18 mouse cellular contexts compared by ENCODE assay signal in the genomic region with DNA sequence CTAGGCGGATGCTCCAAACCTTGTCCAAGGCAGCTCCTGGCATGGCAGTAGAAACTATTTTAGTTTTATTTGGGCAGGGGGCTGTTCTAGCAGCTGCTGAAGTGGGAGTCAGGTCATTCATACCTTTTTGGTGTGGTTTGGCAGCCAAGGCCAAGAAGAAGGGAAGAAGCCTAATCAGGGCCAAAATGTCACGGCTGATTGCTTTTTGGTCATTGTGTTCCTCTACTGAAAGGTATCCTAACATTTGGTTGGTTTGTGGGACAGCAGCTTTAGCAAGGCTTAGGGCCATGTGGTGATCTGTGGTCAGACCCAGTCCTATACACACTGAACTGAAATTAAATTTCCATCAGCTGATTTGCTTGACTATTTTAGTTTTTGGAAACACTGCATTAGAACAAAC. TPM values are rescaled to one million over a fixed set of nuclear protein-coding genes. Genes with fewer than 3 reads are reported as not detected.
A peak's percentile ranks its signal among the peaks of the same experiment; 100 is the strongest.
DNase-seq lines count a peak whose midpoint lies in the region; ATAC-seq and TF ChIP-seq lines count a peak whose summit lies in the region.
"Had no signal": no experiment of that assay in that cellular context is flagged by ENCODE, and none has a peak within 500 bp of the region (broad histone marks: within the 10 kb centered on the region; RNA-seq: fewer than 3 reads in every experiment).

No protein-coding gene starts in this region.

- no peak for TF ChIP-seq CTCF in forebrain, postnatal 0 days (IDR thresholded peaks at IDR 0.05; ENCODE audit: low read depth)

- ATAC-seq in forebrain, postnatal 0 days: no peak
- no peak for ATAC-seq in forebrain, embryonic 14.5 days
- no peak for ATAC-seq in kidney, embryonic 14.5 days (ENCODE audit: low FRiP score, low TSS enrichment)
- ATAC-seq: forebrain, embryonic 15.5 days had no signal

- WGBS in forebrain, postnatal 0 days: 84% methylated on average over 2 of the region's 2 CpGs
- WGBS in forebrain, embryonic 14.5 days: 92% methylated on average over 2 of the region's 2 CpGs
- 84% methylated on average over 2 of the region's 2 CpGs for WGBS in kidney, embryonic 14.5 days

- no peaks in the 10 kb centered on the region for H3K27me3 ChIP-seq in forebrain, postnatal 0 days (ENCODE audit: insufficient read depth, low read length)
- no peaks in the 10 kb centered on the region for H3K27me3 ChIP-seq in forebrain, embryonic 14.5 days (replicated peaks; ENCODE audit: control insufficient read depth, insufficient read depth, low read length)
- H3K27me3 ChIP-seq in kidney, embryonic 14.5 days (ENCODE audit: control insufficient read depth, insufficient read depth, low read length): no peaks in the 10 kb centered on the region
- H3K27me3 ChIP-seq: embryonic facial prominence, embryonic 13.5 days; embryonic facial prominence, embryonic 15.5 days; forebrain, embryonic 12.5 days; forebrain, embryonic 15.5 days had no signal

- H3K36me3 ChIP-seq in forebrain, postnatal 0 days (ENCODE audit: insufficient read depth): no peaks in the 10 kb centered on the region
- no peaks in the 10 kb centered on the region for H3K36me3 ChIP-seq in forebrain, embryonic 14.5 days (ENCODE audit: control insufficient read depth, insufficient read depth, low read length)
- no peaks in the 10 kb centered on the region for H3K36me3 ChIP-seq in kidney, embryonic 14.5 days (ENCODE audit: control insufficient read depth, insufficient read depth, low read length)
- H3K36me3 ChIP-seq: embryonic facial prominence, embryonic 13.5 days; embryonic facial prominence, embryonic 15.5 days; forebrain, embryonic 10.5 days; forebrain, embryonic 12.5 days; forebrain, embryonic 15.5 days had no signal

- H3K4me3 ChIP-seq in forebrain, postnatal 0 days (ENCODE audit: low read depth, low read length): no peak overlapping the region
- no peak overlapping the region for H3K4me3 ChIP-seq in forebrain, embryonic 14.5 days (ENCODE audit: low read depth, low read length)
- no peak overlapping the region for H3K4me3 ChIP-seq in kidney, embryonic 14.5 days (ENCODE audit: low read length)
- H3K4me3 ChIP-seq: embryonic facial prominence, embryonic 13.5 days; embryonic facial prominence, embryonic 15.5 days; erythroblast, embryonic 14.5 days; forebrain, embryonic 10.5 days; forebrain, embryonic 12.5 days; forebrain, embryonic 15.5 days had no signal

- no peak overlapping the region for H3K27ac ChIP-seq in forebrain, postnatal 0 days (ENCODE audit: low read depth, low read length)
- no peak overlapping the region for H3K27ac ChIP-seq in forebrain, embryonic 14.5 days (ENCODE audit: low read depth, low read length)
- H3K27ac ChIP-seq in kidney, embryonic 14.5 days (ENCODE audit: low read depth, low read length): no peak overlapping the region
- H3K27ac ChIP-seq: embryonic facial prominence, embryonic 13.5 days; embryonic facial prominence, embryonic 15.5 days; forebrain, embryonic 10.5 days; forebrain, embryonic 12.5 days; forebrain, embryonic 15.5 days had no signal

- H3K4me2 ChIP-seq in forebrain, postnatal 0 days (ENCODE audit: low read depth): peak overlapping the region; percentile 69
- H3K4me2 ChIP-seq in forebrain, embryonic 14.5 days (ENCODE audit: low read length): no peak overlapping the region
- H3K4me2 ChIP-seq in kidney, embryonic 14.5 days (replicated peaks; ENCODE audit: low read depth, low read length): no peak overlapping the region
- H3K4me2 ChIP-seq: embryonic facial prominence, embryonic 13.5 days; embryonic facial prominence, embryonic 15.5 days; forebrain, embryonic 12.5 days; forebrain, embryonic 15.5 days had no signal

- no peaks in the 10 kb centered on the region for H3K9me3 ChIP-seq in forebrain, postnatal 0 days (ENCODE audit: low read length)
- H3K9me3 ChIP-seq in forebrain, embryonic 14.5 days (replicated peaks; ENCODE audit: control insufficient read depth, low read length): no peaks in the 10 kb centered on the region
- H3K9me3 ChIP-seq in kidney, embryonic 14.5 days (ENCODE audit: control insufficient read depth, low read length): no peaks in the 10 kb centered on the region
- H3K9me3 ChIP-seq: embryonic facial prominence, embryonic 13.5 days; embryonic facial prominence, embryonic 15.5 days; forebrain, embryonic 10.5 days; forebrain, embryonic 12.5 days; forebrain, embryonic 15.5 days had no signal

- no peaks in the 10 kb centered on the region for H3K4me1 ChIP-seq in forebrain, postnatal 0 days (ENCODE audit: insufficient read depth)
- H3K4me1 ChIP-seq in forebrain, embryonic 14.5 days (ENCODE audit: control insufficient read depth, insufficient read depth, low read length): no peaks in the 10 kb centered on the region
- 0 out of 2 replicates have a peak, but pooled peaks cover 10% of the 10 kb centered on the region for H3K4me1 ChIP-seq in kidney, embryonic 14.5 days (ENCODE audit: control insufficient read depth, insufficient read depth, low read length)

- H3K9ac ChIP-seq in forebrain, postnatal 0 days: no peak overlapping the region
- H3K9ac ChIP-seq in forebrain, embryonic 14.5 days (ENCODE audit: low read length): no peak overlapping the region
- H3K9ac ChIP-seq in kidney, embryonic 14.5 days (ENCODE audit: low read depth, low read length): no peak overlapping the region
- H3K9ac ChIP-seq: embryonic facial prominence, embryonic 13.5 days; embryonic facial prominence, embryonic 15.5 days; forebrain, embryonic 12.5 days; forebrain, embryonic 15.5 days had no signal

- DNase-seq in forebrain, postnatal 0 days: no peak
- no peak for DNase-seq in forebrain, embryonic 14.5 days (ENCODE audit: low spot score)
- DNase-seq in kidney, adult 9 months: peak; percentile 46
- DNase-seq: adrenal gland, adult 2 months; adrenal gland, postnatal 10 days; adrenal gland, postnatal 25 days; cerebellum, adult 11 months; cerebellum, adult 18-20 months; cerebellum, adult 9-10 months; cerebellum, postnatal 36 days; embryo, embryonic 11 days had no signal

RNA-seq across cellular contexts. Expression of gene Ptprk, which starts 6.6 kb away (rescaled TPM):
- total RNA-seq in forebrain, postnatal 0 days (2014; rRNA removed): 66.8 and 96.9 TPM in 2 replicates
- 27.1 and 43.0 TPM in 2 replicates for polyA plus RNA-seq in forebrain, postnatal 0 days (2015; fragmentation: Nextera tagmentation; extraction: Ambion mirVana)
- 14.7 and 20.3 TPM in 2 replicates for polyA plus RNA-seq in forebrain, embryonic 14.5 days (2014; fragmentation: Nextera tagmentation; extraction: Ambion mirVana)
- 34.2 and 42.7 TPM in 2 replicates for polyA plus RNA-seq in kidney, embryonic 14.5 days (2014; fragmentation: Nextera tagmentation; extraction: Ambion mirVana)
